Mouse (Mus musculus): Measurements from ENCODE around the gene Fgf8.

Fgf8 gene

GRCm38 (mm10) chr19:45748691-45749242, 6.1 kb upstream of the Fgf8 start:
- DNase-seq (ENCODE audit: extremely low read depth, low read depth, low spot score) = no peak

GRCm38 (mm10) chr19:45748206-45748605, 5.5 kb upstream of the Fgf8 start:
- DNase-seq (ENCODE audit: extremely low read depth, low read depth, low spot score) = no peak

- DNase-seq (ENCODE audit: extremely low read depth, low read depth, low spot score) = peak; percentile 16
Measured at GRCm38 (mm10) chr19:45747028-45747867, 4.5 kb upstream of the Fgf8 start.

- no peak for DNase-seq (ENCODE audit: extremely low read depth, low read depth, low spot score)
Measured at GRCm38 (mm10) chr19:45746153-45747020, 3.7 kb upstream of the Fgf8 start.

GRCm38 (mm10) chr19:45745344-45746152, 2.8 kb upstream of the Fgf8 start:
- DNase-seq (ENCODE audit: extremely low read depth, low read depth, low spot score) = no peak

- DNase-seq (ENCODE audit: extremely low read depth, low read depth, low spot score) = no peak
Measured at GRCm38 (mm10) chr19:45743619-45744018, 904 bp upstream of the Fgf8 start.

- no peak for DNase-seq (ENCODE audit: extremely low read depth, low read depth, low spot score)
Measured at GRCm38 (mm10) chr19:45742984-45743575, 365 bp upstream of the Fgf8 start.

GRCm38 (mm10) chr19:45741431-45742217, 1.1 kb downstream of the Fgf8 start:
- no peak for DNase-seq (ENCODE audit: extremely low read depth, low read depth, low spot score)

GRCm38 (mm10) chr19:45740817-45741216, 1.9 kb downstream of the Fgf8 start:
- DNase-seq (ENCODE audit: extremely low read depth, low read depth, low spot score) = no peak

GRCm38 (mm10) chr19:45740233-45740632, 2.5 kb downstream of the Fgf8 start:
- no peak for DNase-seq (ENCODE audit: extremely low read depth, low read depth, low spot score)

- no peak for DNase-seq (ENCODE audit: extremely low read depth, low read depth, low spot score)
Measured at GRCm38 (mm10) chr19:45738521-45738920, 4.2 kb downstream of the Fgf8 start.

GRCm38 (mm10) chr19:45737846-45738484, 4.8 kb downstream of the Fgf8 start:
- no peak for DNase-seq (ENCODE audit: extremely low read depth, low read depth, low spot score)

- DNase-seq (ENCODE audit: extremely low read depth, low read depth, low spot score) = no peak
Measured at GRCm38 (mm10) chr19:45737208-45737845, 5.4 kb downstream of the Fgf8 start.

GRCm38 (mm10) chr19:45736855-45737207, 5.9 kb downstream of the Fgf8 start:
- no peak for DNase-seq (ENCODE audit: extremely low read depth, low read depth, low spot score)

- DNase-seq (ENCODE audit: extremely low read depth, low read depth, low spot score) = no peak
Measured at GRCm38 (mm10) chr19:45736241-45736640, 6.5 kb downstream of the Fgf8 start.

- DNase-seq (ENCODE audit: extremely low read depth, low read depth, low spot score) = no peak
Measured at GRCm38 (mm10) chr19:45734762-45735161, 8.0 kb downstream of the Fgf8 start.

- no peak for DNase-seq (ENCODE audit: extremely low read depth, low read depth, low spot score)
Measured at GRCm38 (mm10) chr19:45734191-45734590, 8.5 kb downstream of the Fgf8 start.

GRCm38 (mm10) chr19:45733564-45733963, 9.2 kb downstream of the Fgf8 start:
- DNase-seq (ENCODE audit: extremely low read depth, low read depth, low spot score) = no peak

GRCm38 (mm10) chr19:45731658-45732057, 11.1 kb downstream of the Fgf8 start:
- no peak for DNase-seq (ENCODE audit: extremely low read depth, low read depth, low spot score)
